Mouse (Mus musculus) testis, adult 2 months (tissue): ENCODE data around the gene Clpsl2.

Experiments
- CTCF ChIP-seq: fragments of 200-500 bp; IDR thresholded peaks from 2 replicates; pipeline ENCODE4 v1.5.1; 2012; ENCODE audit warnings: low read depth, mild to moderate bottlenecking, inconsistent platforms, low read length, moderate library complexity; ENCODE audit not compliant: control insufficient read depth, insufficient read depth, insufficient replicate concordance
- POLR2A ChIP-seq: fragments of 200-500 bp; IDR thresholded peaks from 2 replicates; pipeline ENCODE4 v1.6.1; 2012; ENCODE audit warnings: low read depth, mild to moderate bottlenecking, inconsistent platforms, low read length, moderate library complexity; ENCODE audit not compliant: control insufficient read depth

GRCm38 (mm10) chr17:28565181-28565580 is 16.0 kb downstream of the Clpsl2 start:
- TF ChIP-seq CTCF (no peak), POLR2A (no peak)
